Mouse (Mus musculus): ENCODE results near the gene Ccer2. TPM values are rescaled to one million over a fixed set of nuclear protein-coding genes. Genes with fewer than 3 reads are reported as not detected.

Gene Ccer2
- total and polyA plus RNA-seq, 3 experiments = 0.11 TPM; not detected in 2

- peak within 1 kb of the TSS; percentile 85 for H3K9ac ChIP-seq (ENCODE audit: control insufficient read depth, low read depth, low read length, poor library complexity, severe bottlenecking)
- H3K27ac ChIP-seq (ENCODE audit: control insufficient read depth, low read depth, low read length) = peak within 1 kb of the TSS; percentile 99
- no peaks in the 10 kb centered on the region for H3K9me3 ChIP-seq (replicated peaks; ENCODE audit: insufficient read depth, low read length)
- H3K4me1 ChIP-seq (ENCODE audit: control insufficient read depth in 1 of 2, insufficient read depth in 2 of 2, low read length in 2 of 2) = peaks cover 10 to 25% of the 10 kb centered on the region in 2 experiments
- no peaks in the 10 kb centered on the region for H3K27me3 ChIP-seq (ENCODE audit: control insufficient read depth in 1 of 2, insufficient read depth in 2 of 2, low read length in 2 of 2)
- H3K36me3 ChIP-seq (ENCODE audit: control insufficient read depth in 1 of 2, insufficient read depth in 2 of 2, low read length in 2 of 2) = peaks cover 6 to 25% of the 10 kb centered on the region in 2 experiments; a peak in 3 of 4 replicates
- H3K79me2 ChIP-seq (ENCODE audit: control insufficient read depth, insufficient read depth, low read length, poor library complexity) = peaks cover 29% of the 10 kb centered on the region
- peak; percentile 86 for DNase-seq (ENCODE audit: low read depth, low spot score)
- H3K4me3 ChIP-seq (ENCODE audit: control insufficient read depth in 1 of 2, insufficient read depth in 1 of 2, low read depth in 2 of 2, low read length in 2 of 2) = peak within 1 kb of the TSS; percentile 67 to 69
- TF ChIP-seq MEF2A (IDR thresholded peaks at IDR 0.05; ENCODE audit: extremely low read depth, insufficient replicate concordance, low read depth, low read length, poor library complexity, severe bottlenecking) (no peak), TCF12 (IDR thresholded peaks at IDR 0.05; ENCODE audit: low read depth, low read length) (0 out of 2 replicates have a peak, but pooled peaks have one; percentile 18), SMC3 (IDR thresholded peaks at IDR 0.05; ENCODE audit: low read depth, low read length) (no peak), GATA1 (IDR thresholded peaks at IDR 0.05; ENCODE audit: low read depth, low read length) (no peak), MAX (IDR thresholded peaks at IDR 0.05; ENCODE audit: low read length) (peak; percentile 66; the same call in 1 of the 2 replicates), ZNF384 (IDR thresholded peaks at IDR 0.05; ENCODE audit: low read depth, low read length) (no peak), ZC3H11A (IDR thresholded peaks at IDR 0.05; ENCODE audit: low read depth, low read length) (no peak), RCOR1 (IDR thresholded peaks at IDR 0.05; ENCODE audit: low read depth, low read length) (no peak), KAT2A (conservative IDR thresholded peaks at IDR 0.05; ENCODE audit: low read depth, low read length) (no peak), POLR2A (IDR thresholded peaks at IDR 0.05; ENCODE audit: control insufficient read depth in 1 of 2, insufficient read depth in 1 of 2, low read depth in 1 of 2, low read length in 2 of 2, poor library complexity in 1 of 2) (peak in 1 of 2 experiments; percentile 34; a peak in 1 of 4 replicates), ZMIZ1 (IDR thresholded peaks at IDR 0.05; ENCODE audit: low read depth, low read length) (no peak), CHD1 (IDR thresholded peaks at IDR 0.05; ENCODE audit: low read depth, low read length) (no peak), CHD2 (IDR thresholded peaks at IDR 0.05; ENCODE audit: low read length) (no peak), MYC (IDR thresholded peaks at IDR 0.05; ENCODE audit: low read depth, low read length) (0 out of 2 replicates have a peak, but pooled peaks have one; percentile 51), UBTF (IDR thresholded peaks at IDR 0.05; ENCODE audit: borderline replicate concordance, insufficient read depth, low read depth, low read length) (no peak), POLR2AphosphoS5 (IDR thresholded peaks at IDR 0.05; ENCODE audit: borderline replicate concordance, low read depth, low read length) (0 out of 2 replicates have a peak, but pooled peaks have one; percentile 45), MXI1 (IDR thresholded peaks at IDR 0.05; ENCODE audit: low read depth, low read length) (no peak), EP300 (IDR thresholded peaks at IDR 0.05; ENCODE audit: low read depth in 1 of 2, low read length in 2 of 2) (peak in 1 of 2 experiments; percentile 49; a peak in 2 of 4 replicates), POLR2AphosphoS2 (IDR thresholded peaks at IDR 0.05; ENCODE audit: low read length) (no peak), USF1 (IDR thresholded peaks at IDR 0.05; ENCODE audit: low read depth, low read length) (no peak), USF2 (IDR thresholded peaks at IDR 0.05; ENCODE audit: borderline replicate concordance in 1 of 2, insufficient read depth in 1 of 2, low read depth in 1 of 2, low read length in 2 of 2) (no peak), RAD21 (IDR thresholded peaks at IDR 0.05; ENCODE audit: low read depth, low read length) (no peak), ZKSCAN1 (IDR thresholded peaks at IDR 0.05; ENCODE audit: low read depth, low read length) (no peak), JUND (IDR thresholded peaks at IDR 0.05; ENCODE audit: low read depth, low read length) (no peak), GABPA (IDR thresholded peaks at IDR 0.05; ENCODE audit: low read depth, low read length) (no peak), CTCF (IDR thresholded peaks at IDR 0.05 in 2 of 3, conservative IDR thresholded peaks at IDR 0.05 in 1 of 3; ENCODE audit: control insufficient read depth in 1 of 3, insufficient read depth in 1 of 3, low read depth in 2 of 3, low read length in 3 of 3, poor library complexity in 1 of 3, severe bottlenecking in 1 of 3) (no peak), MAZ (IDR thresholded peaks at IDR 0.05; ENCODE audit: low read depth, low read length) (peak; percentile 1; the same call in 1 of the 2 replicates), SIN3A (IDR thresholded peaks at IDR 0.05; ENCODE audit: low read length) (peak; percentile 82), NRF1 (IDR thresholded peaks at IDR 0.05; ENCODE audit: insufficient read depth, low read depth, low read length, poor library complexity, severe bottlenecking) (0 out of 2 replicates have a peak, but pooled peaks have one; percentile 25), MAFK (IDR thresholded peaks at IDR 0.05; ENCODE audit: borderline replicate concordance, low read depth, low read length) (no peak), NELFE (IDR thresholded peaks at IDR 0.05; ENCODE audit: low read depth, low read length) (no peak), ETS1 (IDR thresholded peaks at IDR 0.05; ENCODE audit: low read depth, low read length) (peak; percentile 88), ELF1 (IDR thresholded peaks at IDR 0.05; ENCODE audit: low read depth, low read length) (no peak), HCFC1 (IDR thresholded peaks at IDR 0.05; ENCODE audit: low read depth, low read length) (no peak; the same call in 1 of the 2 replicates), E2F4 (IDR thresholded peaks at IDR 0.05; ENCODE audit: borderline replicate concordance, low read depth, low read length) (no peak; the same call in 1 of the 2 replicates)
Measured at GRCm38 (mm10) chr7:28808221-28808941, 52.4 kb downstream of the Ccer2 start, which contains the start of gene Hnrnpl. Hnrnpl (plus strand) TSS chr7:28808541.

Measured in MEL (cell line).